Mouse (Mus musculus) 3T3-L1 (cell line): ENCODE data around the gene Ube2c.

Source experiments
- DNase-seq: peaks from one replicate; pipeline ENCODE4 v3.0.0-alpha.2; 2015; ENCODE audit warnings: low read depth, low spot score

Ube2c gene

DNA sequence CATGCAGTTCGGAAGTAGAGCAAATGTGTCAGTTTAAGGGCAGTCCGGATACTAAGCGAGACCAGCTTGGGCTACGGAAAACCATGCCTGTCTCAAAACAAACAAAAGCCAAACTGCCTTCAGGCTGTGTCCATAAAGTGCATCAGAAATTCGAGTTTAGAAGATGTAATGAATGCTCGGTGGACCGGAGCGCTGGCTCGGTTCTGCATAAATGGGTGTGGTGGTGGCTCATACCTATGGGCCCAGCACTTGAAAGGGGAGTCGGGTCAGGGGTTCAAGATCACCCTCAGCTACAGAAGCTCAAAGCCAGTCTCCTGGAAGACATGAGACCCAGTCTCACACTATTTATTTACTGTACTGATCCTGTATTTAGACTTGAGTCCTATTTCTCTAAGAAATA lies 18.1 kb downstream of the Ube2c start:
- DNase-seq, result no peak

DNA sequence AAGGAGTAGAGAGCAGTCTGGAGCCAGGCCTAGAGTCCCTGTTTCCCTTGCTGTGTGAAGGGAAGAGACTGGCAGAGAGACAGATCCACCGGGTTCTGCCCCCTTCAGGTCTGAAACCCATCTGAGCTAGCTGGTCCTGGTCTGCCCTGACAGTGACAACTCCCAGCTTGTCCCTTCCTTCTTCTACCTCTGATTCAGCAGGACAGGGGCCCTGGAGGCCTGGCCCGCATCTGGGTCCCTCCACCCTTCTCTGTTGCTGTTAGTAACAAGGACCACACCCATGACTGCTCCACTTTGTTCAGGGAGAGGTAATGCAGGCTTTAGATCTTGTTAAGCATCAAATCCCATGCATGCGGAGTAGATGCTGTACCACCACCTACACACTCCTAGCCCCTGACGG lies 18.7 kb downstream of the Ube2c start:
- no peak for DNase-seq

DNA sequence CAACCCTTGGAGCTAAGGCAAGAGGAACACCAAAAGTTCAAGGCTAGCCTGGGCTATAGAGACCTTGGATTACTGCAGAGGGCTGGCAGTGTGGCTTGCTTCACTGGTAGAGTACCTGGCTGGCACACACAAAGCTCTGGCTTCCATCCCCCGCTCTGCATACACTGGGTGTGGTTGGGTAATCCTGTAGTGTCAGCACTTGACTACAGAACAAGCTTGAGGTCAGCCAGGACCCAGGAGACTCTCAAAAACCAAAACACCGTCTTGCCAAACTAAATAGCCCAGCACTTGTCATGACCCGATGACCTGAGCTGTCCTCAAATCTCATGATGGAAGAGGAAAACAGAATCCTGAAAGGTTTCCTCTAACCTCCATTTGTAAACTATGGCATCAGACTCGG lies 20.8 kb downstream of the Ube2c start:
- peak; percentile 47 for DNase-seq

DNA sequence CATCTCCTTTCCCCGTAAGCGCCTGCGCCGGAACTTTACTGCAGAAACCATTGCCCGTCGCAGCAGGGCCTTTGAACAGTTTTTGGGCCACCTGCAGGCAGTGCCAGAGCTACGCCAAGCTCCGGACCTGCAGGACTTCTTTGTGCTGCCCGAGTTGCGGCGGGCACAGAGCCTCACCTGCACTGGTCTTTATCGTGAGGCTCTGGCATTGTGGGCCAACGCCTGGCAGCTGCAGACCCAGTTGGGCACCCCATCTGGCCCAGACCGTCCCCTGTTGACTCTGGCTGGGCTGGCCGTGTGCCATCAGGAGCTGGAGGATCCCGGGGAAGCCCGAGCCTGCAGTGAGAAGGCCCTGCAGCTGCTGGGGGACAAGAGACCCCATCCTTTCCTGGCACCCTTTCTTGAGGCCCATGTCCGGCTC lies 22.2 kb downstream of the Ube2c start:
- no peak for DNase-seq

DNA sequence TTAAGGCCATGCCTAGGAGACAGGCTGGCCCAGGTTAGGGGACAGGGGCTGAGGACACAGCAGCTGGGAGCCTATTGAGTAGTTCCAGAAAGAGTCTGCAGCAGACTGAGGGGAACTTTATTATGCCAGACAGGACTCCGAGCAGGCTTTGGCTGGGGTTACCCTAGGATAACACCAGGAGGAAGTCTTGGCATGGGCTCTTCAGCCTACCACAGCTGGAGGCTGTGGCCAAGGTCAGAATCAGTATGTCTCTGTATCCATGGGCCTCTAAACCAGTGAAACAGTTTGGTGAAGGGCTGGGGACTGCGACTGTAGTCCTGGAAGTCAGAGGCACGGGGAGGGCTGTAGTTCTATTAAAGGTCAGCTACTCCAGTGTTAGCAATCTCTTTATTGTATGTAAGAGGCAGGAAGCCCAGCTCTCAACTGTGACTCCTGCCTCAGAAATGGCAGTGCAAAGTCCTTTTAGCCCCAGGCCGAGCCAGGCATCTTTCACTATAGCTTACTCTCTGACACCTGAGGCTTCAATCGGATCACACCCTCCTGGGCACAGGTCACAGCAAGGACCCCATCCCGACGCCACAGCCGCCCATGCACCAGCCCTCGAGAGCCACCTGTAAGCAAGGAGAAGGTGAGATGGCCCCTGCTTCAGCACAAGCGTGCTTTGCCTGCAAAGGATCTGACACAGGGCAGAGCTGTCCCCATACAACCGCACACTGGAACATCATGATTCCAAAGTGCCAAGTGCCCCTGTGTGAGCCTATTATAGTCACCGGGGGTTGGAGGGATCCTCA lies 22.9 kb downstream of the Ube2c start:
- no peak for DNase-seq

DNA sequence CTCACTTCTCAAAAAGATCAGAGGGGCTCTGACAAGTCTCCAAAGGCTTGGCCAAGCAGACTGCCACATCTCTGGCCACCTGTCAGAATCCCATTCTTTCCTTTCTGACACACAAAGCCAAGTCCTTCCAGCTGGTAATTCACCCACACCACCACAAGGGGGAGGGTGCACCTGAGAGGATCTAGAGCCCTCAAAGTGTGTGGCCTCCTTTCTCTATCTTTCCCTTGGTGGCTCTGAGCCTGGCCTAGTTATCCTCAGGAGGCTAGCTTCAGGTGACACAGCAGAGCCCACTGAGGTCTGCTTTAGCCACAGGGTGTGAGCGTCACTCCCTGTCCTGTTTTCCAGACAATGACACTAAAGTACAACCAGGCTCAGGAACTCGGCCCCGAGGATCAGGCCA lies 23.5 kb downstream of the Ube2c start:
- DNase-seq, result peak; percentile 86

DNA sequence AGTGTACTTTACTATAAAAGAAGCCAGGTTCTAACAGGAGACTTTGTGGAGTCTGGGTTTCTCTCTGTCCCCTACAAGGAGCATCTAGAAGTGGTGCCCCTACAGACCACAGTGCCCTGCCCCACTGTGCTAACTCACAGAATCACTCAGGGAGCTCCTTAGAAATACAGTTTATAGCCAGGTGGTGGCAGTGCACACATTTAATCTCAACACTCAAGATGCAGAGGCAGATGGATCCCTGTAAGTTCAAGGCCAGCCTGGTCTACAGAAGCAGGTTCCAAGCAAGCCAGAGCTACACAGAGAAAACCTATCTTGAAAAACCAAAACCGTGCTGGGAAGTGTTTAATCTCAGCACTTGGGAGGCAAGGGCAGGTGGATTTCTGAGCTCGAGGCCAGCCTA lies 24.1 kb downstream of the Ube2c start:
- DNase-seq, result peak; percentile 67

DNA sequence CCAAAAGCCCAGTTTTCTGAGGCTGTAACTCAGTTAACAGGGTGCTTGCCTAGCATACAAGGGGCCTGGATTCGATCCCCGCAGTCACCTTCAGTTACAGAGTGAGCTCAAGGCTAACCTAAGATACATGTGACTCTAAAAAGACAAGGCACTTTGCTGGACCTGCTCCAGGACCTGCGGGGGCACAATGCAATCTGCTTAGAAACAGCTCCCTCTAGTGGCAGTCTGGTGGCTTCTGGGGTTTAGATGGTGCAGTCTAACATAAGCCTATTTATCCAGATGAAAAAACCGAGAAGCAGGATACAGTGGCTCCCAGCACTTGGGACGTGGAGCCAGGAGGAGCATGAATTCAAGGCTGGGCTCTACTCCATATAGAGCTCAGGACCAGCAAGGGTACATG lies 24.6 kb downstream of the Ube2c start:
- peak; percentile 97 for DNase-seq

DNA sequence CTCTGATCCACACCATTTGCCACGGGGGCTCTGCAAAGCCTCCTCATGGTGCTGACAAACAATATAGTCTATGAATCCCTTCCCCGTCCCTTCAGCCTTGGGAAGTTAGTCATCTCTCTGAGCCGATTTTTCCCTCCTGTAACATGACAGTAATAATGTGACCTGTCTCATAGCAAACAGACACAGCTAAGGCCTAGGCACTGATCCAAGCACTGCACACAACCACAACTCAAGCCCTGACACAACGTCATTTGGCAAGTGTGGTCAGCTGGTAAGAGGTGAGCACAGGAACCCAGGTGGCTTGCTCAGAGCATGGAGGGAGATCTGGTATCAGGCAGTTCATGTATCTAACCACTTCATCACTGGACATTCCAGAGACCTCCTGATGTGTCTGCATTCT lies 26.2 kb downstream of the Ube2c start:
- no peak for DNase-seq

DNA sequence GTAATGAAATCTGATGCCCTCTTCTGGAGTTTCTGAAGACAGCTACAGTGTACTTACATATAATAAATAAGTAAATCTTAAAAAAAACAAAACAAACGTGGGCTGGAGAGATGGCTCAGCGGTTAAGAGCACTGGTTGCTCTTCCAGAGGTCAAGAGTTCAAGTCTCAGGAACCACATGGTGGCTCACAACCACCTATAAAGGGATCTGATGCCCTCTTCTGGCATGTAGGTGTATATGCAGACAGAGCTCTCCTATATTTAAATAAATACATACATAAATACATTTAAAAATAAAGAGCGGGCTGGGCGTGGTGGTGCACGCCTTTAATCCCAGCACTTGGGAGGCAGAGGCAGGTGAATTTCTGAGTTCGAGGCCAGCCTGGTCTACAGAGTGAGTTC lies 28.9 kb downstream of the Ube2c start:
- peak; percentile 74 for DNase-seq

DNA sequence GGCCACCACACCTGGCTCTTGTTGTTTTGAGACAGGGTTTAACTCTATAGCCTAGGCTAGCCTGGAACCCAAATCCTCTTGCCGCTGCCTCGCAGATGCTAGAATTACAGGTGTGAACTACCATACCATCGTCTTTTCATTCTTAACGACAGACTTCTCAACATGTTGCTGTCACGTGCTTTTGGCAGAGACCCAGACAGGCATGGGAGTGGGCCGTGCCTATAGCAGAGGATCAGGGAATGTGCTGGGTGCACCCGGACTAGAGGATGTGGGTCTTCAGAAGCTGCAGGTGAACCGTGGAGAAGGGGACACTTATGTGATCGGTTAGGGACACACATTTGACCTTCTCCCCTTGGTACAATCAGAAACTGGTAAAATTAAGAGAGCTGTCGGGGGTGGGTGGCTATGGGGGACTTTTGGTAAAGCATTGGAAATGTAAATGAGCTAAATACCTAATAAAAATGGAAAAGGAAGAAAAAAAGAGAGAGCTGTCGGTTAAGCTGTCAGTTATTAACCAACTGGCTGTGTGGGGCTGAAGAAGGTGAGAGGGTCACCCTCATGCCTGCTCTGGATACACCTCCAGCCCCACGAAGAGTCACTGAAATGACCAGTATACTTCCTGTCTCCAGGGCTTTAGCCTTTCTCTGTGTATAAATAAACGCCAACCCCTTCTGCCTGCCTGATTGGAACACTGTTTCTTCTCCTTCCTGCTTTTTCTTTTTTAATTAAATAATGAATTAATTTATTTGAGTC lies 30.7 kb downstream of the Ube2c start:
- no peak for DNase-seq

DNA sequence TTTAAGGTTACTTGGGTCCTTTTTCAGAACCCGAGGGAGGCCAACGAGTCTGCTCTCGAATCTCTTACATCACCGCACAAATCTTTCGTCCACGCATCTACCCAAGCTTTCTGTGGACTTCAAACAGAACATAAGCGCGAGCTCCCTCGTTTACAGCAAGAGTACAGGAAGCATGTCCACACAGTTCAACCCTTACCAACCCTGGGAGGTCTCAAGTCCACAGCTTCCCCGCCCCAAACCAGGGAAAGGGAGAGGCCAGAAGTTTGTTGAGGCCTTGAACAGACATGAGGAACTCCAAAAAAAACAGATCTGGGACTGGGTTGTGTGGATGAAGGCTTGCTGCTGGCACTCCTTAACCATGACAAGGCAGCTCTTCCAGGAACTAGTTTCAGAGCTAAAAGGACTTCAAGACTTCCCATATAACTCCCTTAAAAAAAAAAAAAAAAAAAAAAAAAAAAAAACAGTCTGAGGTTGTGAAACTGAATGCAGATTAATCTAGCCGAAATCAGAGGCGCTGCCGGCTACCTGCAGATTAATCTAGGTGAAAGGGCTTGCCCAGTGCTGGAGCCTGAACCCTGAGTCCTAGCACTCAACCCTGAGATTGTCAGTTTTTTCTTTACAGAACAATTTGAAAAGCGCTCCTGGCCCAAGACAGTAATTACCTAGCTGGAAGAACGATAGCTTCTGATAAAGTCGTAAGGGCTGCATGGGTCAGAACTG lies 33.7 kb downstream of the Ube2c start:
- no peak for DNase-seq

DNA sequence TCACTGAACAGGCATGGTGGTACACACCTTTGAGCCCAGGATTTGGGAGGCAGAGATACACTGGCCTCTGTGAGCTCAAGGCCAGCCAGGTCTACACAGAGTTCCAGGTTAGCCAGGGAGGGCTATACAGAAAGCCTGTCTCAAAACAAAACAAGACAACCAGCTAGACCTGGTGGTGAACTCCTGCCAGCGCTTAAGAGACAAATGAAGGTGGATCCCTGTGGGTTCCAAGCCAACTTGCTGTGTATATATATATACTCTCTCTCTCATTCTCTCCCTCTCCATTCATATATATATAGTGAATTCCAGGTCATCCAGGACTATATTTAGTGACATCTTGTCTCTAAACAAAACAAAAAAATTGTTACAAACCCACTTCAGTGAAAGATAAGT lies 34.2 kb downstream of the Ube2c start:
- peak; percentile 38 for DNase-seq

DNA sequence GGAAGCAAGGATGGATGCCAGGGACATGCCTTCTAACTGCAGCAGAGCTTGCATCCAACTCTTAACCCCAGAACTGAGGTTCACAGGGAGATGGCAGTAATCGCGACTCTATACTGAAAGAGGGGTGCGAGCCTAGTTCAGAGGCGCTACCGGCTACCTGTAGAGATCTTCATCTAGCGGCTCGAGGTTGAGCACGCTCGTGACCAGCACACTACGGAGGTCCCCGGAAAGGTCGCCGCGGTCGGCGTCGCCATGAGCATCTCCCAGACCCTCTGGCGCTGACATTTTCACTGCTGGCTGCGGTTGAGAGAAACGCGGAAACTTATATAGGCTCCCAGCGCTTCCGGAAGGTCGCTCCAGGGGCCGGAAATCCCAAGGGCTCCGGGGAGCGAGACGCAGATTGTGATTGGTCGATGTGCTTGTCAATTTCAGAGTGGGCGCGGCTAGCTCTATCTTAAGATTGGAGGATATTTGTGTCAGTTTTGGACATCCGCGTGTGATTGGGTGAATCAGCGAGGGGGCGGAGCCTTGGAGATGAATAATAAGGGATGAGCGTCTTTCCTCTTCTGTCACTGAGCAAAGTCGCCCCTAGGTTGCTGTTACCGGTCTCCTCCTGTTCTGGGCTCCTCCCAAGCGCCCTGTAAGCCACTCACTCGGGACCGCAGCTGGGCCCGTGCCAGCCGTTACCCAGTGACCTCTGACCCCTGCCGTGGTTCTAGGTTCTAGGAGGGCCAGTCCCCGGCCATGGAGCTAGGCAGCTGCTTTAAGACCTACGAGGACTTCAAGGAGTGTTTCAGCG lies 35.0 kb downstream of the Ube2c start, which contains the start of the genes Acot8 and Zswim3:
Gene Acot8, minus strand, starts transcription at position 350 of the 799 bp plus-strand sequence.
Gene Zswim3, plus strand, starts transcription at position 566 of the 799 bp plus-strand sequence.
- DNase-seq, result peak; percentile 99

DNA sequence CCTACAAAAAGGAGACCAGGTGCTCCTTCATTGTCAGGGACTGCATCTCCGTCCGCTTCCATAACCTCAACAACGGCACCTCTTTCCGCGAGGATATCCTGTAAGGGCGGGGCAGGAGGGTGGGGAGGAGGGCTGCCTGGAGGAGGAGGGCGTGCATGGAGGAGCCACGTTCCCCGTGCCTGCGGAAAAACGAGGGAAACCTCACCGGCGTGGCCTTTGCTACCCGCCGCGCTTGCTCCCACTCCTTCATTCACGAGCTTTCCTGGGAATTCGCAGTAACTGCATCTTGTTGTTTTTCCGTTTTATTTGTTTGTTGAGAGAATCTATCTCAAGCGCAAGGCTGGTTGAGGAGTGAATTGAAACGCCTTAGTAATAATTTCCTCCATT lies 35.6 kb downstream of the Ube2c start:
- no peak for DNase-seq

DNA sequence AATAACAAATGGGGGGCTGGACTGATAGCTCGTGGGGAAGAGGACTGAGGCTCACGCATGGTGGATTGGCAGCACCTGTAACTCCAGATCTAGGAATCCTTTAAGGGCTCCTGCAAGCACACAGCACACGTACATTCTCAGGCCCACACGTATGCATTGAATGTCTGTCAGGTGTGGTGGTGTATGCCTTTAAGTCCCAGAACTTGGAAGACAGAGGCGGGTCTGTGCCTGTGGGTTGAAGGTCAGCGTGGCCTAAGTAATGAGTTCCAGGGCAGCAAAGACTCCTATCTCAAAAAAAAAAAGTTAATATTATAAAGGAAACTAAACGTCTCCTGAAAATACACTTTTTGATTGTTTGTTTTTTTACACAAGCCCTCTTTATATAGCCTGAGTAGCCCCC lies 36.9 kb downstream of the Ube2c start:
- DNase-seq, result no peak

DNA sequence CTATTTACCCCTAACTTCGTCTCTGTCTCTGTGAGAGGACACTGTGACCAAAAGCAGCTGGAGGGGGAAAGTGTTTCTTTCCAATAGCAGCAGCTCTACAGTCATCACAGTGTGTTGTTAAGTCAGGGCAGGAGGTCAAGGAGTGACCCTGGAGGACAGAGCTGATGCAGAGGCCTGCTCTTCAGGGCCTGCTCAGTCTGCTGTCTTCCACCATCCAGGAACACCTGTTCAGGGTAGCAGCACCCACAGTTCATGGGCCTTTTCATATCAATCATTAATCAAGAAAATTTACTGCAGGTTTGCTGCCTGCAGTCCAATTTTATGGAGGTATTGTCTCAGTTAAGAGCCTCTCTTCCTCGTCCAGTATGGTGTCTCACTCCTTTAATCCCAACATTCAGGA lies 43.9 kb downstream of the Ube2c start:
- no peak for DNase-seq

DNA sequence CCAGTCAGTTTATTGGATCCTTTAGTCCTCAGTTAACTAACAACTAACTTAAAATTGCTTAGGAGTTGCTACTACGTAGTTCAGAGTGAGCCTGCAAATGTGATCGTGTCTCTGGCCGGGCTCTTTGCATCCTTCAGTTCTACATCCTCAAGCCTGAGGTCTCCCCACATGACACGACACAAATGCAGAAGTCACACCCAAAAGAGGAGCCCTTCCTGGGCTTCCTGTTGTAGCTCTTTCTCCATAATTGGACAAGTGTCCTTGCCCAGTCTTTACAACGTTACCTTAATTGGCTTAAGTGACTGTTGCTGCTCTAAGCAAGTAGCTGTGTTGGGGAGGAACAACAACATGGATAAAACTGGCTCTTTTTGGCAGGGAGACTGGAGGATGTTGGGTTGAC lies 45.6 kb downstream of the Ube2c start:
- DNase-seq, result no peak

DNA sequence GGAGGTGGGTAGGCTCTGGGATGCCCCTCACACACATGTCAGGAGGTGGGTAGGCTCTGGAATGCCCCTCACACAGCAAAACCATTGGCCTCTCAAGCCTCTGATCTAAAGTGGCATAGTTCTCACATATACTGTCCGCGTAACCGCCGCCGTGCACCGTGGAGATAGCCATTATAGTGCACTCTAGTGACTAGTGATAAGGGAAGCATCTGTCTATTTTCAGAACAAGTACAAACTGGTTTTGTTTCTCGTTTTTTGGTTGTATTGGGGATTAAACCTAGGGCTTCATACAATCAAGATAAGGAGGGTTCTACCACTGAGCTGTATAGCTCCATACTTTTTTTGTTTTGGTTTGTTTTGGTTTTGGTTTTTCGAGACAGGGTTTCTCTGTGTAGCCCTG lies 46.1 kb downstream of the Ube2c start:
- DNase-seq, result no peak

DNA sequence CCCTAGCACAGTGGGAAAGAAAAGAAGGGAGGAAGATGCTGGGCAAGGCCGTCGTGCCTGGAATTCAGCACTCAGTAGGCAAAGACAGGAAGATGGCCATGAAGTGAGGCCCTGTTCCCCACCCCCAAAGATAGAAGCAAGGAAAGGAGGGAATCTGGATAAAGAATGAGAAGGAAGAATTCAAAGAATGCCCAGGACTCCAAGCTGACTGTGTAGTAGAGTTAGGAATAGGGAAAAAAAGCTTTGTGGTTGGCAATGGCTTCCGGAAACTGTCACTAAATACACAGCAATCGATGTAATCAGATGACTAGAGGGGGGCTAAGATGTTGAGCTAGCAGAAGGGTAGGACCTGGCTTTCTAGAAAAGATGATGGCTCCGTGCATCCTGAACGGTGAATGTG lies 47.5 kb downstream of the Ube2c start:
- peak; percentile 32 for DNase-seq

DNA sequence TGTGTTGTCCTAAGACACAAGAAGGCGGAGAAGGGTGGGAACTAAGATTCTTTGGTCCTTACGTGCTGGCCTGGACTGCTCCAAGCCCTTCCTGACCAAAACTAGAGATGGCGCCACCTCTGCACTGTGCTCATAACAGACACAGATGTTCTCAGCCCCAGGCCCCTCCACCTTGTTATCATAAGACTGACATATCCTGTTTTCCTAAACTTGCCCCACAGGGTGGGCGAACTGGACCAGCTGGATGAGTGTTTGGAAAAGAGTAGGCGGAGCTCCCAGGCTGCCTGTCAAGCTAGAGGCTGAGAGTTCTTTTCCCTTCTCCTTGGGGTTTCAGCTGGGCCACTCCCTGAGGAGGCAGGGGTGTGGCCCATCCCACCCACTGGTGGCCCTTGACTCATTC lies 48.0 kb downstream of the Ube2c start:
- peak; percentile 55 for DNase-seq

DNA sequence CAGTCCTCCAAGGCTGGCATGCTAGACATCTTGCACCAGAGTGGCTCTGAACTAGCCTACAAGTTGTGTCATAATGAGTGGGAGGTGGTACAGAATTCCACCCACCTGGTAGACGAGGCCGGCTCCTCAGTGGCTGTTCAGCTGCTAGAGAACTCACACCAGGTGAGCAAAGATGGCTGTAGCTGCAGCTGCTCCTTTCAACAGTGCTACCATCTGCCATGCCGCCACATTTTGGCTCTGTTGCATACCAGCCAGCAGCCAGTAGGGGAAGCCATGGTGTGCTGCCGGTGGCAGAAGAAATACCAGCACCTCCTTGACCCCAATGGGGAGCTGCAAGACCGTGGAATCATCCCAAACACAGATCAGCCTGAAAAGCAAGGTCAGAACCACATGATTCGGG lies 51.4 kb downstream of the Ube2c start:
- no peak for DNase-seq
